Mouse (Mus musculus) hindlimb bud, embryonic 11.5 days (tissue): ENCODE results near the gene Adora2a.
"Not testable (repeated sequence)": the region's sequence is repeated elsewhere in the genome, so short reads cannot be mapped to it uniquely, and the experiment has no call there.

Experiments
- DNase-seq: peaks from one replicate; pipeline ENCODE4 v3.0.0-alpha.2; 2012; ENCODE audit warnings: low read depth, low spot score; ENCODE audit errors: extremely low spot score

Adora2a gene

GRCm38 (mm10) chr10:75344563-75344962 is 27.9 kb downstream of the Adora2a start:
- DNase-seq: not testable (repeated sequence)

- DNase-seq: no peak
Observed at GRCm38 (mm10) chr10:75345265-75345664, 28.6 kb downstream of the Adora2a start.

GRCm38 (mm10) chr10:75350564-75350963 is 33.9 kb downstream of the Adora2a start:
- DNase-seq: no peak

- no peak for DNase-seq
Observed at GRCm38 (mm10) chr10:75352541-75352940, 35.9 kb downstream of the Adora2a start.

- not testable (repeated sequence) for DNase-seq
Observed at GRCm38 (mm10) chr10:75353838-75354241, 37.2 kb downstream of the Adora2a start.

GRCm38 (mm10) chr10:75355341-75355740 is 38.7 kb downstream of the Adora2a start:
- DNase-seq: no peak

- not testable (repeated sequence) for DNase-seq
Observed at GRCm38 (mm10) chr10:75364214-75364690, 47.6 kb downstream of the Adora2a start.

GRCm38 (mm10) chr10:75364796-75365195 is 48.1 kb downstream of the Adora2a start:
- DNase-seq: no peak

- no peak for DNase-seq
Observed at GRCm38 (mm10) chr10:75365231-75365633, 48.6 kb downstream of the Adora2a start.

GRCm38 (mm10) chr10:75373655-75374351 is 57.1 kb downstream of the Adora2a start:
- not testable (repeated sequence) for DNase-seq

GRCm38 (mm10) chr10:75378688-75379087 is 62.0 kb downstream of the Adora2a start:
- no peak for DNase-seq
